Mouse (Mus musculus): ENCODE measurements around the gene Best2. TPM values are rescaled to one million over a fixed set of nuclear protein-coding genes. Genes with fewer than 3 reads are reported as not detected.

Gene Best2
- not detected for total RNA-seq (2021)
- long read RNA-seq, experiment 1 = 0 reads
- long read RNA-seq, experiment 2 = 0 reads

DNA sequence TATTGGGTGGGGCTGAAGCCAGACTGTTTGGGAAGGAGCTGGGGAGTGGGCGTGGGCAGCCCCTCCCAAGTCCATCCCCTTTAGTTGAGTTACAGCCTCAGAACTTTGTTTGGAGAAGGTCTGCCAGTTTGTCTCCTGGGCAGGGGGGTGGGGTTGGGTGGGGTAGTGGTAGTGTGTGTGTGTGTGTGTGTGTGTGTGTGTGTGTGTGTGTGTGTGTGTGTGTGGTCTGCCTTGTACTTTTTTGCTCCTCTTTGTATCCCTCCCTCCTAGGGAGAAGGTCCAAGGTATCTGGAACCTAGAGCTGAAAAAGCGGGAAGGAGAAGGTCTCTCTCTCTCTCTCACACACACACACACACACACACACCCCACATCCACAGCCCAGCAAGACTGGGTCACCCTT lies at the start of gene Best2:
Gene Best2, minus strand, starts transcription at position 101 of the 400 bp plus-strand sequence.
- DNase-seq = no peak

GRCm38 (mm10) chr8:85062603-85063002 lies 48.3 kb upstream of the Best2 start:
- no peak for DNase-seq

DNA sequence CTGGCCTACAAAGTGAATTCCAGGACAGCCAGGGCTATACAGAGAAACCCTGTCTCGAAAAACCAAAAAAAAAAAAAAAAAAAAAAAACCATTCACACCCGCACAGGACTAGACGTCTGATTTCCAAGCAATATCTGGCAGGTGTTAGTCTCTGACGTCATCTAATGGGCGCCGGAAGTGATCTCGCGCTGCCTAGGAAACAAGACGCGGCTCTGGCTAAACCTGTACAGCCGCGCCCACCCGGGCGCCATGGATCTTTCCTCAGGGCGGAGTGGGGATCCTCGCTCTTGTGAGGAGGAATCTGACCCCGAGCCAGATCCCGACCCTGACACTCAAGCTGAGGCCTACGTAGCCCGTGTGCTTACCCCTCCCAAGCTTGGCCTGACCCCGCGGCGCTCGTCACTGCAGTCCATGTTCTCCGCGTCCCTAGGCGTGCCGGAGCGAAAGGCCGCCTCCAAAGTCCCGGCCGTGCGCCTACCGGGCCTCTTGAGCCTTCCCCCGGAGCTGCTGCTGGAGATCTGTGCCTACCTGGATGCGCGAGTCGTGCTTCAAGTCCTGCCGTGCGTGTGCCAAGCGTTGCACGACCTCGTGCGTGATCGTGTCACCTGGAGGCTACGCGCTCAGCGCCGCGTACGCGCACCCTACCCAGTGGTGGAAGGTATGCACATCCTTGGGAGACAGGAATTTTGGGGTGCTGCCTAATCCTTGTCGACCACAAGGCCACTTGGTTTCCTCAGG lies 45.7 kb upstream of the Best2 start, which contains the start of gene Fbxw9:
Gene Fbxw9, plus strand, starts transcription at position 177 of the 738 bp plus-strand sequence.
- peak; percentile 84 for DNase-seq

- no peak for DNase-seq
These were observed 43.0 kb upstream of the Best2 start for GRCm38 (mm10) chr8:85057367-85057766.

DNA sequence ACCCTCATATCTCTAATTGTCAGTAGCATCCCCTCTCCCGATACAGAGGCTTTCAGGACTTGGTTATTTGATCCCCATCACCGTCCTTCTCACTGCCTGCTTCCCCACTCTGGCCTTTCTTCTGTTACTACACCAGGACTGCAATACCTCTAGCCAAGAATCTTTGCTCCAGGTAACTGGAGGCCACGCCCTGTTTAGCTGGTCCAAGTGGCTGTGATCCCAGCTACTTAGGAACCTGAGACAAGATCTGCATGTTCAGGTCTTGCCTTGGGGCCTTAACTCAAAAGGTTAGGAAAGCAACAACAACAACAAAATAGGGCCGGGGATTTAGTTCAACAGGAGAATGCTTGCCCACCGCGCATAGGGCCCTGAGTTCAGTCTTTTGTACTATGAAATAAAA lies 29.3 kb upstream of the Best2 start:
- no peak for DNase-seq

DNA sequence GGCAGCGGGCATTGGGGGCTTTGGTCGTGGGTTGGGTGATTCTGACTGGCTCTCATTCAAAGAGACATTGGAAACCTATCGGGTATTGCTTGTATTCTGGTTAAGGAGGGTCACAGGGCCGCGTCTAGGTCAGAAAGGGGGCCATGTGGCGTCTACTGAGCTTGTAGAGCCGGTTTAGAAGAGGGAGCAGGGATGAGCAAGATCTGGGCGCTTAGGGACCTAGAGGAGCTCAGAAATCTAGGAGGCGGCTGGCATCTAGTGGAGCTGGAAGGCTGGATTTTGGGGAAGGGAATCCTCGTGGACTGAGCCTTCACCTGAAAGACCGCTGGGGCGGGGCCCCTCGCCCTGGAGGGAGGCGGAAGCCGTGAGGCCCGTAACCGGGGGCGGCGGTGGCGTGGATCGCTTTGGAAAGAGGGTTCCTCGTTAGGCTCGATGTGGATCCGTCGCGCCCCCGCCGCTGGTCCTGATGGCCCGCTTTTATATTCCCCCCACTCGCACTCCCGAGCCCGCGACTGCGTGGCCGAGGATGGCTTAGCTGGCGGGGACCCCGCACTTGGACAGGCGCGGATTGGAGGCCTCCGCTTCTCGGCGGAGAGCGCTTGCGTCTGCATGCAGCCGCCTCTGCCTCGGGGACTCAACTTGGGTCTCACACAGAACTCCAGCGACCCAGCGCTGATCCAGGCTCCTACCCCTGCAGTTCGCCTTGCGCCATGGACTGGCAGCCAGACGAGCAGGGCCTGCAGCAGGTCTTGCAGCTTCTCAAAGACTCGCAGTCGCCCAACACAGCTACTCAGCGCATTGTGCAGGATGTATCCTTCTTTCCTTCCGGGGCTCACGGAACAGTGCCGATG lies 23.6 kb upstream of the Best2 start:
- DNase-seq = peak; percentile 50

- no peak for DNase-seq
These were observed 23.0 kb upstream of the Best2 start for GRCm38 (mm10) chr8:85037366-85037680.

DNA sequence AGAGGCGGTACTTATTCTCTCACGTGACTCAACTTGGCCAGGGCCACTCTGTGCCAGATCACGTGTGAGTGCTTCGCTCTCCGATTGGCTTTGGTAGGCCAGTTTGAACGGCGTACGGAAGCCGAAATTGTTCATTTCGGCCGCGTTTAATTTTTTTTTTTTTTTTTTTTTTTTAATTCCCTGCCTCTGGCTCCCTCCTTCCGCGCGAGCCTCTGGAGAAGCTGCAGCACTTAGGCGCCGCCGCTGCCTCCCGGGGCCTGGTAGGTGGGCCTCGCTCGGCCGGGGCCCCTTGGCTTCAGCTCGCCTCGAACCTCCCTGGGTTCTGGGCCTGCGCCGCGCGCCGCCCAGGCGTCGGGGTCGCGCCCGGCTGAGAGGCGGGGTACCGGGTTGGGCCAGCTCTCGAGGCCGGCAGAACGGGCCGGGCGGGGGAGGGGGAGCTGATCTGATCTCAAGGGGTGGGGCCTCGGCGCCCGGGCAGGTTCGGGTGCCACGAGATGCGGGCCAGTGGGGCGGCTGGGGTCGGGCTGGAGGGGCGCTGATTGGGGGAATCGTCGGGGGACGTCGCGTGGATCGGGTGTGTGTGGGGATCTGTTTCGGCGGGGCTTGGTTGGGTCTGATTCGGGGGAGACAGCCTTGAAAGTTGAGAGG lies 22.5 kb upstream of the Best2 start, which contains the start of gene Tnpo2:
Gene Tnpo2, plus strand, starts transcription at position 198 of the 648 bp plus-strand sequence.
- DNase-seq = peak; percentile 87

DNA sequence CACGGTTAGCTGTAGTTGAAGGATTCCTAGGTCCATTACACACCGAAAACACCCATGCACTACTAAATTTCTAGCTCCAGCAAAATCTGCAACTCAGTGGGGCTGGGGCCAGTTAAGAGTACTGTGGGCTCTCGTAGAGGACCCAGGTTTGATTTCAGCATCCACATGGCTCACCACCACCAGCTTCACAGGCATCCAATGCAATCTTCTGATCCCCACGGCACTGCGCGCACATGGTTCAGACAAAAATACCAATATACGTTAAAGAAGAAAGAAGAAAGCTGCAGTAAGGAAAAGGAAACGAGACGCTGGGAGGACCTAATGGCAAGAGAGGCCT lies 22.0 kb upstream of the Best2 start:
- DNase-seq = no peak

DNA sequence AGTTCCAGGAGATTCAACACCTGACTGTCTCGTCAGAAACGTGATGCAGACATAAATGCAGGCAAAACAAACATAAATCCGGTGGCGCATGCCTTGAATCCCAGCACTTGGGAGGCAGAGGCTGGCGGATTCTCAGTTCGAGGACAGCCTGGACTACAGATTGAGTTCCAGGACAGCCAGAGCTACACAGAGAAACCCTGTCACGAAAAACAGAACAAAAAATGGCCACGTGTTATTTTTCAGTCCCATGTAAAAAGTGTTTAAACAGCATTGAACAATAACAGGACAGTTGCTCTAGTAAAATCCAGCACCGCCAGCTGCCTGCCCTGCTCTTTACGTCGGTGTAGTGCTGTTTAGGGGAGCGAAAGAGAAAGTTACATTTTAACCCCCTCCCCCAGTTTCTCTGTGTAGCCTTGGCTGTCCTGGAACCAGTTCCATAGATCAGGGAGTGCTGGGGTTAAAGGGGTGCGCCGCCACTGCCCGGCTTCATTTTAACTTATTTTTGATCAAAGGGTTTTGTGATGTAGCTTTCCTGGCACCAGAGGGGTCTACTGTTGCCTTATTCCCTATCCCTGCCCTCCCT lies 21.5 kb upstream of the Best2 start:
- no peak for DNase-seq

DNA sequence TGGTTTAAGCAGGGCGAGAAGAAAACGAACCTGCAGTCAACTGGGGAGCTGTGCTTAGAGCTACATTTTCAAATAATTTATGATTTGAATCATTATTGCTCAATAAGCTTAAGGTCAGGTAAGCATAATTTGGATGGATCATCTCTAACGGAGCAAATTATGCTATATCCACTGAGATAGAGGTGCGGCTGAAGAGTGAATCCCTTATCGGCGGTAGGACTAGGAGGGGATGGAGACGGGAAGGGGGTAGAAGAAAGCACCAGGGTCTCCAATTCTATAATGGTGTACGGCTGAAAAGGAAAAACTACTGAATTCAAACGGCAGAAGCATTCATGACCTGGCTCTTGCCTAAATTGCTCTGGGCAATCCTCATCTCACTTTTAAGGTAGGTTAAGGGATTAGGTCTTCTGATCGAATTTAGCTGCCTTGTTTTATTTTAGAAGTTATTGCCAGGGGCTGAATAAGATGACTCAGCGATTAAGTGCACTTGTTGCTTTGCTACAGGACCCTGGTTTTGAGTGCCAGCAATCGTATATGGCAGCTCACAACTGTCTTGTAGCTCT lies 20.9 kb upstream of the Best2 start:
- DNase-seq = no peak

DNA sequence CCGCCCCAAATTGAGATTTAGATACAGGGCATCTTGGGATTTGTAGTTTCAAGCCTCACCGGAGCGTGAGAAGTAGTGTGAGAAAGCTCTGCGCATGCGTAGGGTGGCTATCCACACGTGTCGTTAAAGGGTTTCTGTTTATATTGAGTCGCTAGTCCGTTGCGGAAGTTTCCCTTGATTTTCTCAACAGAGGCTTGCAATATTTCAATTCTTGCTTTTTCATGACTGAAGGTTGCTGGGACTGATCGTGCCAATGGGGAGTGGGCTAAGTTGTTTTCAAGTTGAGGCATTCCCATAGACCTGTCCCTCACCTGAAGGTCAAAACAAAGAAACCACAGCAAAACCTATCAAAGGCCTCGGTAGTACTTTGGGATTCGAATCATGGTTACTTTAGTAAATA lies 20.4 kb upstream of the Best2 start:
- peak; percentile 73 for DNase-seq

DNA sequence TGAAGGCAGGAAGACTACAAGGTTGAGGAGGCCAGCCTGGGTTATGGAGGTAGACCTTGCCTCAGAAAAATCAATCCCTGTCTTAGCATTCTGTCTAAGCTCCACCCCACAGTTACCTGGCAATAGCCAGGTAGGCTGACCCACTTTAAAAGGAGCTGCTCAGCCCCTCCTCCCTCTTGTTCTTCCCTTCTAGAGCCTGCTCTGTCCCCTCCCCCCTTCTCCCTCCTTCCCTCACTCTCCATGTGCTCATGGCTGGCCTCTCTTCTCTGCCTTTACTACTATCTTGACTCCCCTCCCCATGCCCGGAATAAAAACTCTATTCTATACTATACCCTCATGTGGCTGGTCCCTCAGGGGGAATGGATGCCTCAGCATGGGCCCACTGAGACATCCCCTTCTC lies 19.5 kb upstream of the Best2 start:
- no peak for DNase-seq

DNA sequence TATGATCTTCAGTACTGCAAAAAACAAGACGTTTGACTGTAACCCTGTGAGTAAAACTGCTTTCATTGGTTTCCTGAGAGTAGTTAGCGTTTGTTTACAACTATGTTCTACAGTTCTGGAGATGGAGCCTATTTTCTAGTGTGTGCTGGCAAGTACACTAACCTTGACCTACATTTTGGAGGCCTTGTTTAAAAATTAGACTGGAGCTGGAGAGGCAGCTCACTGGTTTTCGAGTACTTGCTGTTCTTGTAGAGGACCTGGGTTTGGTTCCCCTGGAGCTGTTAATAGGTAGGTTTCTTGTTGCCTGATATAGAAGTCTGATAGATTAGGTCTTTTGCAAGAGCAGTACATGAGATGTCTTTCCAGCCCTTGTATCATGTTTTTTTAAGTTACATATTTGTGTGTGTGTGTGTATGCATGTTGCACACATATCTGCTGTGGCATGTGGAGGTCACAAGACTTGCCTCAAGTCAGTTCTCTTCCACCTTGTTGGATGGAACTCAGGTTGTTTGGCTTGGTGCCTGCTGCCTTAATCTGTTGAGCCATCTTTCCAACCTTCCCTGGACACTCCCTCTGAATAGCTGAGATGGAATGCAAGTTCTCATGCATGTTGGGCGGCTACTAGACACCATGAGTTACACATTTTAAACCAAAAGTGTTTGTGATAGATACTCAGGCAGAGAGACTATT lies 18.4 kb upstream of the Best2 start:
- no peak for DNase-seq

DNA sequence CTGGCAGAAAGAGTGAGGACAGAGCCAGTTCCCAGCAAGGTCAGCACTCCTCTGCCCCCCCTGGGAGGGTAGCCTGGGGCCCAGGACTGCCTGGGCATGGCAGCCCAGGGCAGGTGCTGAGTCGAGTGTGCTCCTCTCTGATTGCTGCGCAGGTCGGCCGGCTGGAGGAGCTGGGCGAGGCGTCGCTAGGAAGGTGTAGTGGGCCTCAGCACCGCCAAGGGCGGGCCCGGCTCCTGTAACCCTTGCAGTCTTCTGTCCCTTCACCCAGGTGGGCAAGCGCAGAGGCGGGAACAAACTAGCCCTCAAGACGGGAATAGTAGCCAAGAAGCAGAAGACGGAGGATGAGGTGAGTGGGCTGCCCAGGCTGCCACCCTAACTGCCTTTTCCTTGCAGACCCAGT lies 14.9 kb upstream of the Best2 start:
- DNase-seq = no peak

DNA sequence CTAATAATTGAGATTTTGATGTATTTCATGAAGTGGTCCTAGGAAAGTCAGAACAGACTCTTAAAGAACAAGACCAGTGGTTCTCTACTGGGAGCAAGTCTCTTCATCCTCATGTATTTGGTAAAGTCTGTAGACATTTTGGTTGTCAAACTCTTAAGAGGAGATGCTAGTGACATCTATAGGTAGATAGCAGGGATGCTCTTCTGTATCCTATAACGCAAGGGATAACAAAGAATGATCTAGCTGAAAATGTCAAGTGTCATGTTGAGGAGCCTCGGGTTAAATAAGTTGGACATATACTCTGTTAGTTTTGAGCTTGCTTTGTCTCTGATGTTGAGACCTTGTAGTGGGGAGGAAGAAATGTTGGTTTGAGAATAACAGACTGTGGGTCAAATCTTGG lies 13.6 kb upstream of the Best2 start:
- no peak for DNase-seq

DNA sequence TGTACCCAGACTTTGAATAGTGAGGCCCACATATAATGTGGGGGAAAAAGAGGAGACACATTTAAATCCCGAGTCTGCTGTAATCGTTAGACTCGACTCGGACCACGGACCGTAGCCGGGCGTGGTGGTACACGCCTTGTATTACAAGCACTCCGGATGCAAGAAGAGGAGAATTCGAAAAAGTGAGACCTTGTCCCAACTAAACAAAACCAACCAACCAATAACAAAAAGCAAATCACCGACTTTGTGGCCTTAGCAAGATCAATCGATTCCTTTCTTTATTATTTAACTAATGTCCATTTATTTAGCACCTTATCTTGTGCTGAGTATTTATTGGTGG lies 13.2 kb upstream of the Best2 start:
- no peak for DNase-seq

GRCm38 (mm10) chr8:85026670-85027515 lies 12.6 kb upstream of the Best2 start, which contains the start of gene Trir:
TSS of gene Trir (plus strand) at chr8:85026823.
- peak; percentile 96 for DNase-seq

DNA sequence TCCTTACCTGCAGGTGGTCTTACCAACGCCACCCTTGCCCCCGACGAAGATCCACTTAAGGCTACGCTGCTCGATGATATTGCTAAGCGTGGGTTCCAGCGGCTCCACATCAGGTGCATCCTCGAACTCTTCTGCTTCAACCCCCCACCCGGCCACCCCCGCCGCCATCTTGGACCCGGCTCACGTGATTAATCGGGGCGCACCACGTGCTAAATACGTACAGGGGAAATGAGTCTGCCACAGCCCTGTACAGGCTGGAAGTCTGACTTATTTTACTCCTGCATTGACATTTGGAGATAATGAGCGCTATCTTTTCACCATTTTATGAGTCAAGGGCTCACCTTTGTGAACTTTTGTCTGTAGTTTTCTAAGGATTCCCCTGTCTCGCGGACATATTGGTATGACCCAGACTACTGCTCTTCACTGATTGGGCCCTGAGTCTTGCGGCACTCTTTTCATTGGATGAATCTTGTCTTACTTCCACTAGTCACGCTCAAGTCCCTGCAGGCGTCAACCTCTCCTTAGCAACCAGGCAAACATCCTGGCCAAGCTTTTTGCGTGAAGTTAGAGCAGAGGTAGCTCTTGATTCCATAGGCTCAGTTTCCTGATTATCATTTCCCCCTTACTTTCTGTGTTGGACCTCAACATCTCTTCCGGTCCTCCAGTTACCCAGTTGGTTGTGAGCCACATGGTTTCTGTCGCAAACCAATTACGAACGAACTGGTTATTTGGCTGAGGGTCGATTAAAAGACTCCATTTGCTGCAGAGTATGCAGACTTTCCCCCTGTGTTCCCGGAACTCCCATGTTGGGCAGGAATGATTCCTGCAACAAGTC lies 11.0 kb upstream of the Best2 start, which contains the start of gene Asna1:
Gene Asna1, minus strand, starts transcription at position 184 of the 835 bp plus-strand sequence.
- DNase-seq = peak; percentile 77

GRCm38 (mm10) chr8:85023846-85024245 lies 9.5 kb upstream of the Best2 start:
- DNase-seq = no peak

Data from gastrocnemius, postnatal 10 days (tissue).